Mouse (Mus musculus) stomach, postnatal 0 days (tissue): ENCODE measurements around the gene Cog5. TPM values are rescaled to one million over a fixed set of nuclear protein-coding genes. Genes with fewer than 3 reads are reported as not detected.

ENCODE experiments used
- ATAC-seq: fragments of 200-750 bp; cut with Nextera tagmentation; 2 replicates; pipeline ENCODE4 v1.8.0; 2017; ENCODE audit not compliant: low FRiP score, low TSS enrichment
- DNase-seq: peaks from one replicate; pipeline ENCODE4 v3.0.0-alpha.2; 2016; ENCODE audit warnings: low spot score
- H3K27ac ChIP-seq: fragments of 300-500 bp; sonication (generic); replicated peaks from 2 replicates; pipeline ENCODE4 v1.5.1; 2014; ENCODE audit warnings: mild to moderate bottlenecking, control low read depth
- H3K27me3 ChIP-seq: fragments of 300-500 bp; sonication (generic); 2 replicates; pipeline ENCODE4 v1.6.1; 2014; ENCODE audit warnings: low read length; ENCODE audit not compliant: control insufficient read depth, insufficient read depth
- H3K36me3 ChIP-seq: fragments of 300-500 bp; sonication (generic); 2 replicates; pipeline ENCODE4 v1.6.1; 2014; ENCODE audit warnings: low read length, mixed read lengths; ENCODE audit not compliant: control insufficient read depth, insufficient read depth
- H3K4me1 ChIP-seq: fragments of 300-500 bp; sonication (generic); replicated peaks from 2 replicates; pipeline ENCODE4 v1.6.1; 2014; ENCODE audit warnings: antibody characterized with exemption; ENCODE audit not compliant: control insufficient read depth, insufficient read depth
- H3K4me2 ChIP-seq: fragments of 300-500 bp; sonication (generic); replicated peaks from 2 replicates; pipeline ENCODE4 v1.6.1; 2014; ENCODE audit warnings: low read depth, mild to moderate bottlenecking, control low read depth, moderate library complexity
- H3K4me3 ChIP-seq: fragments of 300-500 bp; sonication (generic); 2 replicates; pipeline ENCODE4 v1.5.1; 2014; ENCODE audit warnings: low read depth, low read length, control low read depth
- H3K9ac ChIP-seq: fragments of 300-500 bp; sonication (generic); 2 replicates; pipeline ENCODE4 v1.6.1; 2014; ENCODE audit warnings: mild to moderate bottlenecking, low read length, control low read depth, mixed read lengths
- H3K9me3 ChIP-seq: fragments of 300-500 bp; sonication (generic); 2 replicates; pipeline ENCODE4 v1.6.1; 2016; ENCODE audit warnings: low read length; ENCODE audit not compliant: control insufficient read depth
- CTCF ChIP-seq: IDR thresholded peaks from 2 replicates; pipeline ENCODE4 v1.5.1; 2016; ENCODE audit warnings: antibody characterized with exemption, low read depth, mild to moderate bottlenecking, moderate library complexity
- EP300 ChIP-seq: optimal IDR thresholded peaks from 2 replicates; pipeline ENCODE3; 2016; ENCODE audit warnings: antibody characterized with exemption
- WGBS: fragments of 180-500 bp; shearing (Covaris S2); extraction: QIAGEN DNeasy Blood & Tissue Kit; methylation state at CpG from one replicate; pipeline ENCODE4 v1.1.7; 2014; 5-methylcytosine and 5-hydroxymethylcytosine counted together
- polyA plus RNA-seq: library from polyadenylated mRNA; unstranded; fragments of >200 nt; fragmentation: Nextera tagmentation; extraction: Ambion mirVana; gene quantifications from 2 replicates; pipeline ENCODE4 v1.2.1, GENCODE M21; 2015

Cog5 gene
- polyA plus RNA-seq, 1 experiment from 2014 or later, result 14.4 TPM

- no peak for ATAC-seq
- no peak for TF ChIP-seq CTCF
- no peak for TF ChIP-seq EP300
- Histone ChIP-seq H3K9me3 (no peaks in the 10 kb centered on the region), H3K4me3 (no peak overlapping the region), H3K4me2 (no peak overlapping the region), H3K27me3 (no peaks in the 10 kb centered on the region), H3K36me3 (peaks cover 12% of the 10 kb centered on the region), H3K27ac (no peak overlapping the region), H3K9ac (no peak overlapping the region), H3K4me1 (no peaks in the 10 kb centered on the region)
- DNase-seq, result no peak
- WGBS, result 84% methylated on average over 2 of the region's 2 CpGs
These were observed 289.7 kb downstream of the Cog5 start for GRCm38 (mm10) chr12:31944405-31944804.

GRCm38 (mm10) chr12:31947476-31947875 lies 292.8 kb downstream of the Cog5 start:
- TF ChIP-seq EP300 (no peak), CTCF (peak; percentile 60)
- WGBS, result 88% methylated on average over 5 of the region's 5 CpGs

GRCm38 (mm10) chr12:31948101-31949000 lies 293.7 kb downstream of the Cog5 start:
- no peaks in the 10 kb centered on the region for H3K4me1 ChIP-seq
- no peak for TF ChIP-seq EP300
- TF ChIP-seq CTCF, result no peak
- H3K27ac ChIP-seq, result peak overlapping the region; percentile 100
- H3K4me2 ChIP-seq, result peak overlapping the region; percentile 55
- H3K9me3 ChIP-seq, result no peaks in the 10 kb centered on the region
- H3K27me3 ChIP-seq, result no peaks in the 10 kb centered on the region
- 16% methylated on average over 7 of the region's 7 CpGs for WGBS
- H3K4me3 ChIP-seq, result peak overlapping the region; percentile 93
- peak overlapping the region; percentile 99 for H3K9ac ChIP-seq
- H3K36me3 ChIP-seq, result peaks cover 2% of the 10 kb centered on the region; the same call in 1 of the 2 replicates
- ATAC-seq, result no peak
- no peak for DNase-seq

More at GRCm38 (mm10) chr12:31947476-31947875, 292.8 kb downstream of the Cog5 start:
- peaks cover 6% of the 10 kb centered on the region for H3K36me3 ChIP-seq
- no peaks in the 10 kb centered on the region for H3K27me3 ChIP-seq
- H3K4me1 ChIP-seq, result no peaks in the 10 kb centered on the region
- no peak for DNase-seq
- H3K27ac ChIP-seq, result no peak overlapping the region
- no peak overlapping the region for H3K9ac ChIP-seq
- no peaks in the 10 kb centered on the region for H3K9me3 ChIP-seq
- no peak for ATAC-seq
- no peak overlapping the region for H3K4me2 ChIP-seq
- no peak overlapping the region for H3K4me3 ChIP-seq

GRCm38 (mm10) chr12:31949193-31949741 lies 294.6 kb downstream of the Cog5 start:
- peak overlapping the region; percentile 100 for H3K27ac ChIP-seq
- under 1% methylated on average over 46 of the region's 58 CpGs for WGBS
- peak; percentile 25 for TF ChIP-seq EP300
- peak; percentile 62 for TF ChIP-seq CTCF
- peak overlapping the region; percentile 55 for H3K4me2 ChIP-seq
- peak overlapping the region; percentile 99 for H3K9ac ChIP-seq
- no peaks in the 10 kb centered on the region for H3K9me3 ChIP-seq
- peak; percentile 80 for ATAC-seq
- H3K36me3 ChIP-seq, result no peaks in the 10 kb centered on the region
- DNase-seq, result peak; percentile 98
- no peaks in the 10 kb centered on the region for H3K27me3 ChIP-seq
- H3K4me1 ChIP-seq, result no peaks in the 10 kb centered on the region
- H3K4me3 ChIP-seq, result peak overlapping the region; percentile 93

GRCm38 (mm10) chr12:31949759-31950658 lies 295.3 kb downstream of the Cog5 start, which contains the start of gene Hbp1:
Hbp1 (minus strand) TSS chr12:31950535.
- Histone ChIP-seq H3K9ac (peak within 1 kb of the TSS; percentile 99), H3K27me3 (no peaks in the 10 kb centered on the region), H3K4me2 (peak within 1 kb of the TSS; percentile 55), H3K9me3 (no peaks in the 10 kb centered on the region), H3K27ac (peak within 1 kb of the TSS; percentile 100), H3K36me3 (no peaks in the 10 kb centered on the region), H3K4me1 (no peaks in the 10 kb centered on the region), H3K4me3 (peak within 1 kb of the TSS; percentile 93)
- ATAC-seq (peak; percentile 97), DNase-seq (peak; percentile 97)
- WGBS, result under 1% methylated on average over 52 of the region's 71 CpGs
- TF ChIP-seq EP300 (peak; percentile 58), CTCF (no peak; the same call in 1 of the 2 replicates)
